Mouse (Mus musculus): ENCODE measurements at regions not wholly inside any gene's neighbourhood (a gene's known extent, or its start where the extent isn't known, plus 50 kb on each side); places are given as distances from the start of the nearest gene placed in this dataset.

GRCm38 (mm10) chr13:44132510-44132909, 347.9 kb downstream of the Cd83 start:
- no peak for DNase-seq
- WGBS: 88% methylated on average over 4 of the region's 4 CpGs
- TF ChIP-seq POLR2A (IDR thresholded peaks at IDR 0.05; ENCODE audit: borderline replicate concordance, insufficient read depth, low read length) (no peak), CTCF (IDR thresholded peaks at IDR 0.05; ENCODE audit: borderline replicate concordance, insufficient read depth, low read depth, low read length) (no peak)
- no peaks in the 10 kb centered on the region for H3K27me3 ChIP-seq (ENCODE audit: control insufficient read depth, insufficient read depth, low read length)
- no peak overlapping the region for H3K27ac ChIP-seq (ENCODE audit: insufficient read depth, low read length)
- no peaks in the 10 kb centered on the region for H3K4me1 ChIP-seq (ENCODE audit: control insufficient read depth, insufficient read depth, low read length)
- H3K4me3 ChIP-seq (replicated peaks; ENCODE audit: insufficient read depth, low read depth, low read length): no peak overlapping the region

GRCm38 (mm10) chr13:44133436-44133835, 348.9 kb downstream of the Cd83 start:
- 59% methylated on average over 9 of the region's 9 CpGs for WGBS

GRCm38 (mm10) chr13:44141181-44141580, 356.6 kb downstream of the Cd83 start:
- no peak overlapping the region for H3K4me3 ChIP-seq (replicated peaks; ENCODE audit: insufficient read depth, low read depth, low read length)
- DNase-seq: no peak
- no peaks in the 10 kb centered on the region for H3K4me1 ChIP-seq (ENCODE audit: control insufficient read depth, insufficient read depth, low read length)
- WGBS: 46% methylated on average over 5 of the region's 5 CpGs
- TF ChIP-seq POLR2A (IDR thresholded peaks at IDR 0.05; ENCODE audit: borderline replicate concordance, insufficient read depth, low read length): no peak
- no peak for TF ChIP-seq CTCF (IDR thresholded peaks at IDR 0.05; ENCODE audit: borderline replicate concordance, insufficient read depth, low read depth, low read length)
- no peaks in the 10 kb centered on the region for H3K27me3 ChIP-seq (ENCODE audit: control insufficient read depth, insufficient read depth, low read length)
- H3K27ac ChIP-seq (ENCODE audit: insufficient read depth, low read length): no peak overlapping the region

More at GRCm38 (mm10) chr13:44133436-44133835, 348.9 kb downstream of the Cd83 start:
- no peak overlapping the region for H3K27ac ChIP-seq (ENCODE audit: insufficient read depth, low read length)
- H3K4me1 ChIP-seq (ENCODE audit: control insufficient read depth, insufficient read depth, low read length): no peaks in the 10 kb centered on the region
- DNase-seq: no peak
- TF ChIP-seq CTCF (IDR thresholded peaks at IDR 0.05; ENCODE audit: borderline replicate concordance, insufficient read depth, low read depth, low read length) (no peak), POLR2A (IDR thresholded peaks at IDR 0.05; ENCODE audit: borderline replicate concordance, insufficient read depth, low read length) (no peak)
- H3K4me3 ChIP-seq (replicated peaks; ENCODE audit: insufficient read depth, low read depth, low read length): no peak overlapping the region
- H3K27me3 ChIP-seq (ENCODE audit: control insufficient read depth, insufficient read depth, low read length): no peaks in the 10 kb centered on the region

- no peak for DNase-seq
- H3K27me3 ChIP-seq (ENCODE audit: control insufficient read depth, insufficient read depth, low read length): no peaks in the 10 kb centered on the region
- 86% methylated on average over 4 of the region's 4 CpGs for WGBS
- no peak for TF ChIP-seq POLR2A (IDR thresholded peaks at IDR 0.05; ENCODE audit: borderline replicate concordance, insufficient read depth, low read length)
- no peak overlapping the region for H3K4me3 ChIP-seq (replicated peaks; ENCODE audit: insufficient read depth, low read depth, low read length)
- no peak overlapping the region for H3K27ac ChIP-seq (ENCODE audit: insufficient read depth, low read length)
- H3K4me1 ChIP-seq (ENCODE audit: control insufficient read depth, insufficient read depth, low read length): no peaks in the 10 kb centered on the region
Measured at GRCm38 (mm10) chr13:44145441-44145840, 360.9 kb downstream of the Cd83 start.

GRCm38 (mm10) chr13:44147841-44148240, 363.3 kb downstream of the Cd83 start:
- TF ChIP-seq POLR2A (IDR thresholded peaks at IDR 0.05; ENCODE audit: borderline replicate concordance, insufficient read depth, low read length) (no peak), CTCF (IDR thresholded peaks at IDR 0.05; ENCODE audit: borderline replicate concordance, insufficient read depth, low read depth, low read length) (no peak)
- Histone ChIP-seq H3K27ac (ENCODE audit: insufficient read depth, low read length) (no peak overlapping the region), H3K4me3 (replicated peaks; ENCODE audit: insufficient read depth, low read depth, low read length) (no peak overlapping the region), H3K4me1 (ENCODE audit: control insufficient read depth, insufficient read depth, low read length) (no peaks in the 10 kb centered on the region), H3K27me3 (ENCODE audit: control insufficient read depth, insufficient read depth, low read length) (no peaks in the 10 kb centered on the region)
- WGBS: 89% methylated on average over 5 of the region's 5 CpGs
- DNase-seq: no peak

- Histone ChIP-seq H3K27ac (ENCODE audit: insufficient read depth, low read length) (no peak overlapping the region), H3K27me3 (ENCODE audit: control insufficient read depth, insufficient read depth, low read length) (no peaks in the 10 kb centered on the region), H3K4me1 (ENCODE audit: control insufficient read depth, insufficient read depth, low read length) (no peaks in the 10 kb centered on the region), H3K4me3 (replicated peaks; ENCODE audit: insufficient read depth, low read depth, low read length) (no peak overlapping the region)
- DNase-seq: no peak
- TF ChIP-seq CTCF (IDR thresholded peaks at IDR 0.05; ENCODE audit: borderline replicate concordance, insufficient read depth, low read depth, low read length) (no peak), POLR2A (IDR thresholded peaks at IDR 0.05; ENCODE audit: borderline replicate concordance, insufficient read depth, low read length) (no peak)
- WGBS: 93% methylated on average over 3 of the region's 3 CpGs
Measured at GRCm38 (mm10) chr13:44149499-44149898, 364.9 kb downstream of the Cd83 start.

- Histone ChIP-seq H3K27me3 (ENCODE audit: control insufficient read depth, insufficient read depth, low read length) (no peaks in the 10 kb centered on the region), H3K4me1 (ENCODE audit: control insufficient read depth, insufficient read depth, low read length) (no peaks in the 10 kb centered on the region), H3K4me3 (replicated peaks; ENCODE audit: insufficient read depth, low read depth, low read length) (no peak overlapping the region), H3K27ac (ENCODE audit: insufficient read depth, low read length) (no peak overlapping the region)
- DNase-seq: no peak
- 92% methylated on average over 6 of the region's 6 CpGs for WGBS
- TF ChIP-seq CTCF (IDR thresholded peaks at IDR 0.05; ENCODE audit: borderline replicate concordance, insufficient read depth, low read depth, low read length) (no peak), POLR2A (IDR thresholded peaks at IDR 0.05; ENCODE audit: borderline replicate concordance, insufficient read depth, low read length) (no peak)
Measured at GRCm38 (mm10) chr13:44151526-44151925, 367.0 kb downstream of the Cd83 start.

GRCm38 (mm10) chr13:44152806-44153613, 368.4 kb downstream of the Cd83 start:
- WGBS: 90% methylated on average over 10 of the region's 10 CpGs
- H3K4me1 ChIP-seq (ENCODE audit: control insufficient read depth, insufficient read depth, low read length): no peaks in the 10 kb centered on the region
- H3K27ac ChIP-seq (ENCODE audit: insufficient read depth, low read length): no peak overlapping the region
- TF ChIP-seq CTCF (IDR thresholded peaks at IDR 0.05; ENCODE audit: borderline replicate concordance, insufficient read depth, low read depth, low read length) (no peak), POLR2A (IDR thresholded peaks at IDR 0.05; ENCODE audit: borderline replicate concordance, insufficient read depth, low read length) (no peak)
- H3K4me3 ChIP-seq (replicated peaks; ENCODE audit: insufficient read depth, low read depth, low read length): no peak overlapping the region
- DNase-seq: no peak
- H3K27me3 ChIP-seq (ENCODE audit: control insufficient read depth, insufficient read depth, low read length): no peaks in the 10 kb centered on the region

All from cerebellum, adult 2 months (tissue).